Mouse (Mus musculus): Measurements from ENCODE around the gene D930020B18Rik.

DNA sequence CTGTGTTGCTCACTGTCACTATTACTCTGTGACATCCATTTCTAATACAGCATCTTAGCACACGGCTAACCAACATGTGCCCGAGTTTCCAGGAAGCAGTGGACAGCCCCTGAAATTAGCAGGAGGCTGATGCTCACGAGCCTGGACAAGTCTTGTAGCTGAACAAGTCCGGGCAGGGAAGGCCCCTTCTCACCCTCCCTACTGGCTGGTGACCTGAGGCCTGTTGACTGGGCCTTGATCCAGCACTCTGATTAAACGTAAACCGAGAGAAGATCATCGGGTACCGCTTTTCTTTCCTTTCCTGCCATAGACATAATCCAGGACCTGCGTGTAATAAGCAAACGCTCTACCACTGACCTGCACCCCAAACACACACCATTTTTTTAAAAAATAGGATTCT is 33.2 kb upstream of the D930020B18Rik start:
- no peak for TF ChIP-seq CTCF (IDR thresholded peaks at IDR 0.05; ENCODE audit: control insufficient read depth, insufficient read depth, insufficient replicate concordance, low read depth, low read length)
- no peak for TF ChIP-seq POLR2A (IDR thresholded peaks at IDR 0.05; ENCODE audit: control insufficient read depth, low read depth, low read length)
